Mouse (Mus musculus) cerebellum, adult 8-10 months (tissue): ENCODE measurements around the gene Ptx4.
"Not testable (repeated sequence)": the region's sequence is repeated elsewhere in the genome, so short reads cannot be mapped to it uniquely, and the experiment has no call there.

ENCODE experiments used
- DNase-seq: peaks from one replicate; pipeline ENCODE4 v3.0.0; 2022

Gene Ptx4

GRCm38 (mm10) chr17:25115664-25116432, 4.7 kb upstream of the Ptx4 start, which contains the start of gene Telo2:
Telo2 (minus strand) TSS chr17:25115967.
- peak; percentile 93 for DNase-seq

GRCm38 (mm10) chr17:25117263-25117662, 3.3 kb upstream of the Ptx4 start:
- no peak for DNase-seq

GRCm38 (mm10) chr17:25123979-25124378, 3.4 kb downstream of the Ptx4 start:
- no peak for DNase-seq

GRCm38 (mm10) chr17:25125442-25126060, 5.0 kb downstream of the Ptx4 start:
- DNase-seq: not testable (repeated sequence)

GRCm38 (mm10) chr17:25127079-25127478, 6.5 kb downstream of the Ptx4 start:
- DNase-seq: no peak

GRCm38 (mm10) chr17:25127681-25128080, 7.1 kb downstream of the Ptx4 start:
- no peak for DNase-seq

- no peak for DNase-seq
Measured at GRCm38 (mm10) chr17:25130060-25130459, 9.5 kb downstream of the Ptx4 start.

GRCm38 (mm10) chr17:25133275-25133698, 12.7 kb downstream of the Ptx4 start, which contains the start of gene Clcn7:
Clcn7 (plus strand) TSS chr17:25133391.
- DNase-seq: peak; percentile 92

GRCm38 (mm10) chr17:25135622-25136021, 15.1 kb downstream of the Ptx4 start:
- DNase-seq: no peak

- DNase-seq: no peak
Measured at GRCm38 (mm10) chr17:25138803-25139202, 18.2 kb downstream of the Ptx4 start.

- no peak for DNase-seq
Measured at GRCm38 (mm10) chr17:25139960-25140359, 19.4 kb downstream of the Ptx4 start.

GRCm38 (mm10) chr17:25162161-25162560, 41.6 kb downstream of the Ptx4 start, which contains the start of gene Ccdc154:
Ccdc154 (plus strand) TSS chr17:25162461.
- no peak for DNase-seq

- DNase-seq: no peak
Measured at GRCm38 (mm10) chr17:25163387-25163786, 42.8 kb downstream of the Ptx4 start.

- DNase-seq: no peak
Measured at GRCm38 (mm10) chr17:25164770-25165169, 44.2 kb downstream of the Ptx4 start.

GRCm38 (mm10) chr17:25165970-25166671, 45.6 kb downstream of the Ptx4 start:
- DNase-seq: no peak

GRCm38 (mm10) chr17:25169706-25170105, 49.1 kb downstream of the Ptx4 start:
- no peak for DNase-seq

- DNase-seq: no peak
Measured at GRCm38 (mm10) chr17:25172558-25172957, 52.0 kb downstream of the Ptx4 start.
